Mouse (Mus musculus) kidney, embryonic 16.5 days (tissue): ENCODE results near the gene Ubtd2. TPM values are rescaled to one million over a fixed set of nuclear protein-coding genes. Genes with fewer than 3 reads are reported as not detected.

Experiments
- ATAC-seq: fragments of 200-750 bp; cut with Nextera tagmentation; 2 replicates; pipeline ENCODE4 v1.8.0; 2017; ENCODE audit warnings: moderate TSS enrichment; ENCODE audit not compliant: low FRiP score, low TSS enrichment
- H3K27ac ChIP-seq: fragments of 300-500 bp; sonication (generic); 2 replicates; pipeline ENCODE4 v1.5.1; 2014; ENCODE audit warnings: low read length
- H3K27me3 ChIP-seq: fragments of 300-500 bp; sonication (generic); 2 replicates; pipeline ENCODE4 v1.6.1; 2014; ENCODE audit warnings: low read length, control low read depth, mixed read lengths; ENCODE audit not compliant: insufficient read depth
- H3K36me3 ChIP-seq: fragments of 300-500 bp; sonication (generic); 2 replicates; pipeline ENCODE4 v1.6.1; 2014; ENCODE audit warnings: low read length, control low read depth, mixed read lengths; ENCODE audit not compliant: insufficient read depth
- H3K4me1 ChIP-seq: fragments of 300-500 bp; sonication (generic); 2 replicates; pipeline ENCODE4 v1.6.1; 2014; ENCODE audit warnings: low read length, control low read depth, mixed read lengths; ENCODE audit not compliant: insufficient read depth
- H3K4me2 ChIP-seq: fragments of 300-500 bp; sonication (generic); replicated peaks from 2 replicates; pipeline ENCODE4 v1.6.1; 2014; ENCODE audit warnings: low read depth, low read length
- H3K4me3 ChIP-seq: fragments of 300-500 bp; sonication (generic); 2 replicates; pipeline ENCODE4 v1.5.1; 2014; ENCODE audit warnings: mild to moderate bottlenecking, low read length
- H3K9ac ChIP-seq: fragments of 300-500 bp; sonication (generic); replicated peaks from 2 replicates; pipeline ENCODE4 v1.6.1; 2014; ENCODE audit warnings: low read length
- H3K9me3 ChIP-seq: fragments of 300-500 bp; sonication (generic); 2 replicates; pipeline ENCODE4 v1.6.1; 2016; ENCODE audit warnings: low read length, control low read depth
- WGBS: fragments of 180-500 bp; shearing (Covaris S2); extraction: QIAGEN DNeasy Blood & Tissue Kit; methylation state at CpG from one replicate; pipeline ENCODE4 v1.1.7; 2014; 5-methylcytosine and 5-hydroxymethylcytosine counted together
- polyA plus RNA-seq: library from polyadenylated mRNA; unstranded; fragments of >200 nt; fragmentation: Nextera tagmentation; extraction: Ambion mirVana; gene quantifications from 2 replicates; pipeline ENCODE4 v1.2.1, GENCODE M21; 2015

The Ubtd2 gene
- polyA plus RNA-seq, 1 experiment from 2014 or later = 45.6 TPM

DNA sequence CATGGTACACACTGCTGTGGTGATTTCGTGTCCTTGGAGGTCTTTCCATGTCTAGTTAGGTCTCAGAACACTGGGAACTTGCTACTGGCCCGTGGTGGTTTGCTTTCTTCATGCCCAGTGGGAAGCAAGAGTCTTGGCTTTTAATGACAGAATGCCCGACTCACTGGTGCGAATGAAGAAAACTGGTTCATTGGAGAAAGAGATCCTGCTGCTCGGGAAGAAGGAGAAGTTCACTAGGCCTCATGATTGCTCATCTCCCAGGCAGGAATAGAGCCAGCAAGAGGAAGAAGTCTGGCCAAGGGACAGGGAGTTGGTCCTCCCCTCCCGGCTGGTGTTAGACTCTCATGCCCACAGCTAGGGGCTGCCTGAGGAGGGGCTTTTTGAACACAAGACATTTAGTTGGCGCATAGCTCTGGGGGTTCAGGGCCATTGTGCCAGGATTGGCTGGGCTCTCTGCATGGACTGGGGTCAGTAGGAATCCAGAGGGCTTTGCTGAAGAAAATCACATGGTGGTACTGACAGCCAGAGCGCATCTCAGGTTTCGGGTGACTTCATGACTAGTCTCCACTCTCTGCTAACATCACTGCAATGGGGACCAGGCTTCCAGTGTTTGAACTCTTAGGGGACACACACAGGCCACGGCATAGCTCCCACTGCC, 101.3 kb downstream of the Ubtd2 start:
- Histone ChIP-seq H3K4me3 (no peak overlapping the region), H3K4me1 (peaks cover 23% of the 10 kb centered on the region), H3K27me3 (no peaks in the 10 kb centered on the region), H3K4me2 (no peak overlapping the region), H3K9ac (no peak overlapping the region), H3K9me3 (no peaks in the 10 kb centered on the region), H3K27ac (no peak overlapping the region), H3K36me3 (0 out of 2 replicates have a peak, but pooled peaks cover 3% of the 10 kb centered on the region)
- ATAC-seq = no peak
- WGBS = 74% methylated on average over 10 of the region's 10 CpGs

DNA sequence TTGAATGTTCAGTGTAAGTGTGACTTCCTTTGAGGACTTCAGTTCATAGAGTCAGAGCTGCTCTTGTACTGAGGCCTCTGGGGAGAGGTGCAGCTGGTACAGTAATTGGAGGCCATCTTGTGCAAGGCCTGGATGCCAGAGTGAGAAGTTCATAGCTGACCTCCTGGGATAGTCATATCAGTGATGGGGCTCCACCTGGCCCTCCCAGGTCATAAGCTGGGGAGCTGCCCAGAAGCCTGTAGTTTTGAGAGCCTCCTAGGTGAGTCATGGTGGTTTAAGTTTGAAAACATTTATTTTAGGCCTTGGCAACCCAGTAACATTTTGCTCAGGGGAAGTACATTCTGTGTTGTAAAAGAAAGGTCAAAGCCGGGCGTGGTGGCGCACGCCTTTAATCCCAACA, 102.9 kb downstream of the Ubtd2 start:
- Histone ChIP-seq H3K9ac (no peak overlapping the region), H3K9me3 (no peaks in the 10 kb centered on the region), H3K4me2 (no peak overlapping the region), H3K27ac (no peak overlapping the region), H3K4me3 (no peak overlapping the region), H3K4me1 (peaks cover 15% of the 10 kb centered on the region), H3K27me3 (no peaks in the 10 kb centered on the region), H3K36me3 (0 out of 2 replicates have a peak, but pooled peaks cover 3% of the 10 kb centered on the region)
- no peak for ATAC-seq
- 95% methylated on average over 4 of the region's 4 CpGs for WGBS

DNA sequence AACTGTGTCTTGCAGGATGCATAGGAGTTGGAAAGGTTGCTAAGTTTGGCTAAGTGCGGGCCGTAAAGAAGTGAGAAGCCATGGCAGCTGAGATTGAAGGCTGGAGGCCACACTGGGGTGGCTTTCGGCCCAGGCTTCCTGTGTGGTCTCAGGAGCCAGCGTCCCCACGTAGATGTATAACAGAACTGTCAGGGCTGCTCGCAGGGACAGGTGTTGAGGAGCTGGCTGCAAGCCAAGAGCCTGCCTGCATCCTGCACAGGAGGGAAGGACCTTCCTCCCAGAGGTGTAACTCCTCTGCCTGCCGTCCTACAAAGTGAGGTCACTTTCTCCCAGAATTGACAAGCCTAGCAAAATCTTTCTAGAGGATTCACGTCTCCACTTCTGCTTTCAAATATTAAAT, 103.5 kb downstream of the Ubtd2 start:
- Histone ChIP-seq H3K27me3 (no peaks in the 10 kb centered on the region), H3K9ac (no peak overlapping the region), H3K36me3 (0 out of 2 replicates have a peak, but pooled peaks cover 3% of the 10 kb centered on the region), H3K27ac (no peak overlapping the region), H3K4me1 (peaks cover 8% of the 10 kb centered on the region), H3K9me3 (no peaks in the 10 kb centered on the region), H3K4me3 (no peak overlapping the region), H3K4me2 (no peak overlapping the region)
- 28% methylated on average over 8 of the region's 8 CpGs for WGBS
- peak; percentile 35; the same call in 1 of the 2 replicates for ATAC-seq

DNA sequence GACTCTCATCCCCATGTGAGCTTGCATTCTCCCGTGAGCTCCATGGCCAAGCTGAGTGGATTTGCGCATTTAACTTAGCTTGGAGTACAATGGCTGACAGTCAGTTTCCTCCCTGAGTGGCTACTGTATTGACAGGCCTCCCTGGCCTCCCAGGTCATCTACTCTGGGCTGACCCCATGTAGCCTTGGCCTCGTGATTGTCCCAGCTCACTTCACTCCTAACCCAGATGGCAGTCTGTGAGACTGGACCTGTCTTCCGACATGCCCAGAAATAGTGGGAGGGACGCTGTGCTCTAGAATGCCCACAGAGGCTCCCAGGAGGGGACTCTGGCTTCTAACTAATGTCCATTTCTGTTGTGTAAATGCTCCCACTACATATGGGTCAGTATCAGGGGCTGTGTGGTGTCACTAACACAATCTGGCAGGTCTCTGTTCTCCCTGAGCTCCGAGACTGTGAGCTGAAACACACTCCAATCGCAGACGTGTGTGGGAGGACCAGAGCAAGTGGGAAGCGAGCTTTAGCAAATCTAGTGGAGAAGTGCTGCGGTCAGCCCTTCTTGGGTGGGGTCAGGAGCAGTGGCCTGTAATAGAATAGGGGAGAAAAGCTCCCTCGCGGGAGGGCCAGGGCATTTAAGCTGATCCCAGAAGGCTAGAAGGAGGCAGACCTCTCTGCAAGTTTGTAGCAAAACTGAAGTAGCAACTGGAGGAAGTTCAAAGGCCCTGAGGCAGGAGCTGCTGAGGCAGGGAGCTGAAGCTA, 105.0 kb downstream of the Ubtd2 start:
- no peak overlapping the region for H3K9ac ChIP-seq
- H3K27me3 ChIP-seq = no peaks in the 10 kb centered on the region
- ATAC-seq = no peak
- no peak overlapping the region for H3K4me3 ChIP-seq
- 0 out of 2 replicates have a peak, but pooled peaks cover 3% of the 10 kb centered on the region for H3K36me3 ChIP-seq
- 67% methylated on average over 12 of the region's 12 CpGs for WGBS
- H3K4me1 ChIP-seq = peaks cover 11% of the 10 kb centered on the region
- H3K9me3 ChIP-seq = no peaks in the 10 kb centered on the region
- H3K27ac ChIP-seq = no peak overlapping the region
- H3K4me2 ChIP-seq = no peak overlapping the region

DNA sequence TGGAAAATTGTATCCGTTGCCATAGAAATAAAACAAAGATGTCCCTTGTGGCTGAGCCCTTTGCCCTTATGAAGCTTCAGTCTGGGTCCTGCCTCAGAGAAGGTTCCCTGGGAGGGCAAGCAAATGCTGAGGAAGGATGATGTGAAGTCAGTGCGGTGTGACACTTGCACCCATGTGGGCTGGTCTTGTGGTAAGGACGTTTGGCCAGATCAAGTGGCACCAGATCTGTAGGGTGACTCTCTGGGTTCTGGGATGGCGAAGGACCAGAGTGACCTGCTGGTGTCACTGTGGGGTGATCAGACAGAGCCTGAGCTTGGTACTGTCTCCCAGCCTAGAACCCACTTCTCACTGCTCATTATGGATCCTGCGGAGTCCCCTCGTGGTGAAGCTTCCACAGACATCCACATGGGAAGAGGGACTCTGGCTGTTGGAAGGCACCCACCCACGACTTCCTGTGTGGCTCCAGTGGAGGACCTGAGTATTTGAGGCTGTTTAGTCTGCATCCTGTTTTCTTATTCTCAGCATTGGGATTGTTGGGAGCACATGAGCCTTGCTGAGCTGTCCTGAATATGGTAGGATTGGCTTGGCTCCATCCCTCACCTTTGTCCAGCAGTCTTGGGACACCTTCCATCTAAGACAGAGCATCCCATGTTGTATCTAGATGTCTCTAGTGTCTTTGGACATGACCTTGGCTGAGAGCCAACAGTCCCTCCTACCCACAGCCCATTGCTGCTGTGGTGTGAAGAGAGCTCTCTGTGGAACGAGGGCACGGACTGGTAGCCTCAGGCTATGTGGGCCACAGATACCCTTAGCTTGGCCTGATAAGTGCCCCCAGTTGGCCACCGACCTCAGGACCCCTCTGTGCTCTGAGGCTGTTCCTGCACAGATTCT, 106.5 kb downstream of the Ubtd2 start:
- 76% methylated on average over 10 of the region's 10 CpGs for WGBS
- ATAC-seq = no peak
- no peak overlapping the region for H3K27ac ChIP-seq

DNA sequence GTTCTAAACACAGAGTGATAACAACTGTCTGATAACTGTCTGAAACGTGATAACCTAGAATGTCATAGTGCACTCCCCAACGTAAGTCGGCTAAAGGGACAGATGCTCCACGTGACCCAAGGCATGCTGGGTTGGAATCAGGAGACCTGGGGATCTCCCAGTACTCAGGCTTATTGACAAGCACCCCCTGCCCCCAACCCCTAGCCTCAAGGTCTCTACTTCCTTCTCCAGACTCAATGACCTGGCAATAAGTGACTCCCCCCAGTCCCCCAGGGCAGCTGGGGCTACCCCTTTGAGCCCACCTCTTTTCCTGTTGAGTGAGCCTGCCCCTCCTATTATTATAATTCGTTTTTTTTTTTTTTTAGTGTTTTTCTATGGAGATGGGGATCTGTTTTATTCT, 107.5 kb downstream of the Ubtd2 start:
- H3K36me3 ChIP-seq = 0 out of 2 replicates have a peak, but pooled peaks cover 3% of the 10 kb centered on the region

More for the DNA sequence above, 106.5 kb downstream of the Ubtd2 start:
- no peak overlapping the region for H3K4me2 ChIP-seq
- no peak overlapping the region for H3K9ac ChIP-seq
- 0 out of 2 replicates have a peak, but pooled peaks cover 3% of the 10 kb centered on the region for H3K36me3 ChIP-seq
- no peak overlapping the region for H3K4me3 ChIP-seq
- H3K9me3 ChIP-seq = no peaks in the 10 kb centered on the region
- H3K27me3 ChIP-seq = no peaks in the 10 kb centered on the region
- peaks cover 17% of the 10 kb centered on the region for H3K4me1 ChIP-seq

DNA sequence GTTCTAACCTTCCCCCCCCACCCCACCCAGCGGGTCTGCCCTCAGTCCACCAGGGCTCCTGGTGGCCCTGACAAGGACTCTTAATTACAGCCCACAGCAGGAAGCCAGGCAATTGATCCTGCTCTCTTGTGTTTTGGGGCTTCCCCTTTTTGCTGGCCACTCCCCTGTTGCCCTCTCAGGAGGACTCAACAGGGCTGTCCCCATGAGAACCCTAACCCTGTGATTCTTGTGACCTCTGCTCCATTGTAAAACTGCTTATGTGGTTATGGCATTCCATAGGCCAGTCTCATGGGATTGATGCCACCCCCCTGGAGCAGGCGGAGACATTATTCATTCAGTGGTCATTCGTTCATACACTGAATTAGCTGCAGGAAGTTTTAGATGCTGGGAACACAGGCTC, 108.5 kb downstream of the Ubtd2 start:
- no peak overlapping the region for H3K4me3 ChIP-seq
- H3K27ac ChIP-seq = no peak overlapping the region
- H3K27me3 ChIP-seq = no peaks in the 10 kb centered on the region
- no peak overlapping the region for H3K4me2 ChIP-seq
- peaks cover 17% of the 10 kb centered on the region for H3K4me1 ChIP-seq
- H3K36me3 ChIP-seq = no peaks in the 10 kb centered on the region
- ATAC-seq = no peak
- no peak overlapping the region for H3K9ac ChIP-seq
- H3K9me3 ChIP-seq = no peaks in the 10 kb centered on the region
- 57% methylated on average over 3 of the region's 3 CpGs for WGBS

More for the DNA sequence above, 107.5 kb downstream of the Ubtd2 start:
- WGBS = 65% methylated on average over 5 of the region's 5 CpGs
- no peaks in the 10 kb centered on the region for H3K27me3 ChIP-seq
- no peaks in the 10 kb centered on the region for H3K9me3 ChIP-seq
- no peak overlapping the region for H3K9ac ChIP-seq
- no peak for ATAC-seq
- no peak overlapping the region for H3K4me3 ChIP-seq
- H3K4me2 ChIP-seq = no peak overlapping the region
- no peak overlapping the region for H3K27ac ChIP-seq
- H3K4me1 ChIP-seq = peaks cover 17% of the 10 kb centered on the region

DNA sequence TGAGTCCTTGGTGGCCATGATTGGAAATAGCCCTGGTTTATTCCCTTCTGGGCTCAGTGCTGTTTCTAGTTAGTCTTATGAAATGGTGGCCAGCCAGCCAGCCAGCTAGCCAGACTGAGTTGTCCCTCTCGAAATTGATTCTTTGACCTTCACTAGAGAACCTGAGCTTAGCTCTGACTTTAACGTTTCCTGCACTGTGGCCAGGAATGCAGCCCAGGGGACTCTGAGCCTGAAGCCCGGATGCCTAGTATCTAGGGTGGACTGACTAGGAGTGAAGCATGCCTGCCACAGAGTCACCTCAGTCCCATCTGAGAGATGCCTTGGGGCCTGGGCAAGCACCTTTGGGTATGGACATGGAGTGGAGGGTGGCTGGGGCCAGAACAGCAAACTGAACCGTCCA, 109.5 kb downstream of the Ubtd2 start:
- Histone ChIP-seq H3K4me2 (no peak overlapping the region), H3K27me3 (no peaks in the 10 kb centered on the region), H3K9me3 (no peaks in the 10 kb centered on the region; the same call in 1 of the 2 replicates), H3K36me3 (no peaks in the 10 kb centered on the region), H3K4me3 (no peak overlapping the region), H3K9ac (no peak overlapping the region), H3K27ac (no peak overlapping the region), H3K4me1 (peaks cover 17% of the 10 kb centered on the region)
- 43% methylated on average over 4 of the region's 4 CpGs for whole genome bisulfite sequencing
- no peak for ATAC-seq

DNA sequence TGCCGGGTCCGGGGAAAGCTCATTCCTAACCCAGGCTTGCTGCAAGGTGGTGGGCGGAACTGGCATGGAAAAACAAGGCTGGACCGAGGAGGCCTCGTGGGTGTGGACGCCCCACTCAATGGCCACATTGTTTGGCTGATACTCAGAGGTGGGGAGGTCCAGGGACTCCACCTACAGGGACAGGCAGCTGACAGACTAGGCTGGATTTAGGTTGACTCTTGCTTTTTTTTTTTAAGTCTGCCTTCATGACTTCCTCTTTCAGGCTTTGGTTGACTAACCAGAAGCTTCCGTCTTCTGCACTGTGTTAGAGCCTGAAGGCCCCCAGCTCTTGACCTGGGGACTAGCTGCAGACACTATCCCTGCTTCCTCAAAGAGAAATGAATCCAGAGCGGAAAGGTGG, 109.9 kb downstream of the Ubtd2 start:
- H3K4me3 ChIP-seq = no peak overlapping the region
- H3K9me3 ChIP-seq = no peaks in the 10 kb centered on the region; the same call in 1 of the 2 replicates
- no peak for ATAC-seq
- no peak overlapping the region for H3K27ac ChIP-seq
- no peaks in the 10 kb centered on the region for H3K36me3 ChIP-seq
- no peak overlapping the region for H3K9ac ChIP-seq
- WGBS = 41% methylated on average over 8 of the region's 8 CpGs
- H3K4me2 ChIP-seq = no peak overlapping the region
- H3K4me1 ChIP-seq = peaks cover 17% of the 10 kb centered on the region
- no peaks in the 10 kb centered on the region for H3K27me3 ChIP-seq
